Mouse (Mus musculus) neural tube, embryonic 14.5 days (tissue): Measurements from ENCODE around the gene Ptgr2. TPM values are rescaled to one million over a fixed set of nuclear protein-coding genes. Genes with fewer than 3 reads are reported as not detected.
A peak's percentile ranks its signal among the peaks of the same experiment; 100 is the strongest.
"Not testable (repeated sequence)": the region's sequence is repeated elsewhere in the genome, so short reads cannot be mapped to it uniquely, and the experiment has no call there.

Experiments used
- ATAC-seq: fragments of 200-750 bp; cut with Nextera tagmentation; 2 replicates; pipeline ENCODE4 v1.8.0; 2017; ENCODE audit warnings: low read depth, mild to moderate bottlenecking, moderate TSS enrichment, moderate library complexity
- H3K27ac ChIP-seq: fragments of 300-500 bp; sonication (generic); 2 replicates; pipeline ENCODE4 v1.5.1; 2014; ENCODE audit warnings: low read depth, mild to moderate bottlenecking, control low read depth, low read length, moderate library complexity, mixed read lengths
- H3K27me3 ChIP-seq: fragments of 300-500 bp; sonication (generic); 2 replicates; pipeline ENCODE4 v1.6.1; 2014; ENCODE audit warnings: low read length; ENCODE audit not compliant: control insufficient read depth, insufficient read depth
- H3K36me3 ChIP-seq: fragments of 300-500 bp; sonication (generic); 2 replicates; pipeline ENCODE4 v1.6.1; 2014; ENCODE audit warnings: low read length, mixed read lengths; ENCODE audit not compliant: control insufficient read depth, insufficient read depth
- H3K4me1 ChIP-seq: fragments of 300-500 bp; sonication (generic); 2 replicates; pipeline ENCODE4 v1.6.1; 2014; ENCODE audit warnings: low read length; ENCODE audit not compliant: control insufficient read depth, insufficient read depth
- H3K4me2 ChIP-seq: fragments of 300-500 bp; sonication (generic); 2 replicates; pipeline ENCODE4 v1.6.1; 2014; ENCODE audit warnings: mild to moderate bottlenecking, low read depth, low read length, control low read depth
- H3K4me3 ChIP-seq: fragments of 300-500 bp; sonication (generic); 2 replicates; pipeline ENCODE4 v1.5.1; 2014; ENCODE audit warnings: low read depth, low read length, control low read depth, mixed read lengths
- H3K9ac ChIP-seq: fragments of 300-500 bp; sonication (generic); replicated peaks from 2 replicates; pipeline ENCODE4 v1.6.1; 2014; ENCODE audit warnings: low read depth, mild to moderate bottlenecking, control low read depth, low read length, mixed read lengths
- H3K9me3 ChIP-seq: fragments of 300-500 bp; sonication (generic); 2 replicates; pipeline ENCODE4 v1.6.1; 2016; ENCODE audit warnings: low read length; ENCODE audit not compliant: control insufficient read depth
- WGBS: fragments of 180-500 bp; shearing (Covaris S2); extraction: QIAGEN DNeasy Blood & Tissue Kit; methylation state at CpG from one replicate; pipeline ENCODE4 v1.1.7; 2014; 5-methylcytosine and 5-hydroxymethylcytosine counted together
- polyA plus RNA-seq: library from polyadenylated mRNA; unstranded; fragments of >200 nt; fragmentation: Nextera tagmentation; extraction: Ambion mirVana; gene quantifications from 2 replicates; pipeline ENCODE4 v1.2.1, GENCODE M21; 2014

Gene Ptgr2
- polyA plus RNA-seq, 1 experiment from 2014 or later, result 14.1 TPM

DNA sequence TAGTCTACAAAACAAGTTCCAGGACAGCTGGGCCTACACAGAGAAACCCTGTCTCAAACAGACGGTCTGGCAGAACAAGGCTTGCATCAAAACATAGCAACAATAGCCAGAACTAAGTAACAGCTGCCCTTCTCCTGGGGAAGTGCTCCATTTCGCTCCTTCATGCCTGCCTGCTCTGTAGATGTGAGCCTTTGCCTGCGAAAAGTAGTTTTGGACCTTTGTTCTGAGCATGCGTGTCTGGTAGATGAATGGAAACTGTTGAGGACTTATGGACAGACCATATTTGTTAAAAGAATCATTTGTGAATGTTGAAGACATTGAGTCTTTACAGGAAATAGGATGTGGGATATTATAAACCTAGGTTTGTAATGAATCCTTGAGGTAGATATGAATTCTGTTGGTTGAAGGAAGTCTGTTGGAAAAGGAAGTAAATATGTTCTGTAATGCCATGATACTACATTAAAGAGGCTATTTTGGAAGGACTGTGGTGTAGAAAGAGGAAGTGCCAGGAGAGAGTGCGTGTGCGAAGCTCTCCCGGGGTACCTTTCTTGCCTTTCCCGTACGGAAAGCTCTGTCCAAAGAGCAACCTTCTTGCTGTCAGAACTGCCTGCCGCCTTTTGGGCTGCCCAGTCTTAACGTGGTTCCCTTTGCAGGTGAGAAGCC, 52.1 kb downstream of the Ptgr2 start:
- peaks cover 52% of the 10 kb centered on the region for H3K36me3 ChIP-seq
- WGBS, result 91% methylated on average over 11 of the region's 11 CpGs

DNA sequence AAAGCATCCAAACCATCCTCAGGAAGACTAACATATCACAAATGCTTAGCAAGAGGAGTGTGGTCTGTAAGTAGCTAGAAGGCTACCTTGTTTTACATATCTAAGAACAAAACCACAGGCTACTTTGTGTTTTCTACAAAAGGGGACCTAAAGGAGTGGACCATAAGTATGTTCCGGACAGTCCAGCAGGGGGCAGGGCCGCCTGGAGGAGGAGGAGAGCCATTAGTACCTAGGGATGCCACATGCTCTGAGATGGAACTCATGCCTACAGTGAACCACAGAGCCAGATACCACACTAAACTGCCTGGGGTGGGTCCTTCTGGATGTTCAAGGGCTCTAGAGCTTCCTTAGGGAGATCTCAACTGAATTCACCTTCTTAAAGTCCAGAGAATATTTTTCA, 62.2 kb downstream of the Ptgr2 start:
- H3K4me3 ChIP-seq, result no peak overlapping the region
- no peak overlapping the region for H3K27ac ChIP-seq
- no peak overlapping the region for H3K9ac ChIP-seq
- H3K36me3 ChIP-seq, result peaks cover 30% of the 10 kb centered on the region
- H3K27me3 ChIP-seq, result no peaks in the 10 kb centered on the region
- no peak overlapping the region for H3K4me2 ChIP-seq
- H3K9me3 ChIP-seq, result no peaks in the 10 kb centered on the region
- H3K4me1 ChIP-seq, result no peaks in the 10 kb centered on the region
- WGBS, result 49% methylated on average over 2 of the region's 2 CpGs
- no peak for ATAC-seq

More for the DNA sequence above, 52.1 kb downstream of the Ptgr2 start:
- H3K4me2 ChIP-seq, result no peak overlapping the region
- no peak for ATAC-seq
- no peaks in the 10 kb centered on the region for H3K9me3 ChIP-seq
- no peak overlapping the region for H3K4me3 ChIP-seq
- no peaks in the 10 kb centered on the region for H3K27me3 ChIP-seq
- H3K4me1 ChIP-seq, result no peaks in the 10 kb centered on the region
- H3K9ac ChIP-seq, result no peak overlapping the region
- no peak overlapping the region for H3K27ac ChIP-seq

DNA sequence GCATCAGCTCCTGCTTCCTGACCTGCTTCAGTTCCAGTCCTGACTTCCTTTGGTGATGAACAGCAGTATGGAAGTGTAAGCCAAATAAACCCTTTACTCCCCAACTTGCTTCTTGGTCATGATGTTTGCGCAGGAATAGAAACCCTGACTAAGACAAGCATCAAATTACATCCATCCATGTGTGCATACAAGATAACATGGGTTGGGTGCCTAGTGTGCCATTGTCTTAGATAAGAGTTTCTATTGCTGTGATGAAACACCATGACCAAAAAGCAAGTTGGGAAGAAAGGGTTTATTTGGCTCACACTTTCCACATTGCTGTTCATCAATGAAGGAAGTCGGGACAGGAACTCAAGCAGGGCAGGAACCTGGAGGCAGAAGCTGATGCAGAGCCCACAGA, 73.7 kb downstream of the Ptgr2 start:
- WGBS, result 81% methylated on average over 2 of the region's 2 CpGs
- H3K36me3 ChIP-seq, result peaks cover 31% of the 10 kb centered on the region
- H3K4me1 ChIP-seq, H3K27ac ChIP-seq, H3K4me2 ChIP-seq, H3K9ac ChIP-seq, ATAC-seq, H3K9me3 ChIP-seq, H3K4me3 ChIP-seq, H3K27me3 ChIP-seq: not testable (repeated sequence)

DNA sequence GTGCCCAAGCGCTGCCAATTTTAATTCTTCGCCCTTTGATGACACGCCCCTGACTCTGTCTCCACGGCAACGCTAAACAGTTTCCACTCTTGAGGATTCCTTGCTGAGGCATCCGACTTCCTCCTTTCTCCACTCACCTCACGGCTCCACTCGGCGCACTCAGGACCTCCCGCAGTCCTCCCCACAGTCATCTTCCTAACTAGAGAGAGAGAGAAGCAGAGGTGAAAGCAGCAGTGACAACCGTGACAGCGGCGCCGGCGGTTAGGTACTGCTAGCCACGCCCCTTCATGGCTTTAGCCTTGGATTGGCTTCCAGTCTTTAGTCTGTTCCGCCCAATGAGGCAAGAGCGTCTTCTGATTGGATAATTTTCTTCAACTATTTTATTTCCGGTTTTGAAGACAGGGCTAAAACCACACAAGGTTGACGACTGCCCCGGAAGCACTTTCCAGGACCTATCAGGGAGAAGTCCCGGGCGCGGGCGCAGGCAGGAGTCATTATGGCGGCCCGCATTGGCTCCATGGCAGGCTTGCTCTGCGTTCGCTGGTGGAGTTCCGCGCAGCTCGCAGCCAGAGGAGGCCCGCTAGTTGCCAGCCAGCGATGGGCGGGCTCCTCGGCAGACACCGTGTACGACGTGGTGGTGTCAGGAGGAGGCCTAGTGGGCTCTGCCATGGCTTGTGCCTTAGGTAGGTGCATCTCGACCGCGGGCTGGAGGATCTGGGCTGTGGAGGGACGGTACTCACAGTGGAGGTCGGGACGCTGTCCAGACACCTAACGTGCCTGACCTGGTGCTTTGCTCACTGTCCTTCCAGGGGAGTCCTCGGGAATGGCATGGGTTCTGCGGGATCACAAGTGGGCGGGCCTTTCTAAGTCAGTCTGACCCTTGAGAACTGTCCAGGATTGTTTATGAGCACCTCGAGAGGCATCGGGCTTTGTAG, 76.8 kb downstream of the Ptgr2 start, which contains the start of the genes Coq6 and Fam161b:
Gene Coq6 (plus strand): TSS at position 103 of the 935 bp plus-strand sequence.
Gene Fam161b (minus strand): TSS at position 279 of the 935 bp plus-strand sequence.
- Histone ChIP-seq H3K4me2 (peak within 1 kb of the TSS; percentile 90), H3K9me3 (no peaks in the 10 kb centered on the region), H3K36me3 (peaks cover 8% of the 10 kb centered on the region), H3K4me1 (peaks cover 12% of the 10 kb centered on the region; the same call in 1 of the 2 replicates), H3K9ac (peak within 1 kb of the TSS; percentile 80), H3K27me3 (no peaks in the 10 kb centered on the region; the same call in 1 of the 2 replicates), H3K4me3 (peak within 1 kb of the TSS; percentile 96), H3K27ac (peak within 1 kb of the TSS; percentile 69; the same call in 1 of the 2 replicates)
- peak; percentile 99 for ATAC-seq
- under 1% methylated on average over 51 of the region's 51 CpGs for WGBS

DNA sequence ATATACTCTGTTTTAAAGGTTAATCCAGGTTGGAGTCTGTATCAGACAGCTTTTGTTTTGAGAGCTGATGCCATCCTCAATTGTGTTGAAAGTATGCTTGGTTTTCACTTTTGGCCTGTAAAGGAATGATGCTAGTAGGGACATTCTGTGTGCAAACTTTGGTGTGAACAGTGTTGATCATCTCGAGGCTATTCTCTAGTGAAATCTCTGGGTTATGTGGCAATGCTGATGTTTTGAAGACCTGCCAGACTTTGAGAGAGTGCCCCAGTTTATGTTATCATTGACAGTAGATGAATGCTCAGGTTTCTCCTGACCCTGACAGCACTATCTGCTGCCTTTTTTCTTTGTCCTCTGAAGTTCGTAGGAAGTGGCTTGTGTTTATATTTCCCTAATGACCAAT, 77.8 kb downstream of the Ptgr2 start:
- no peak overlapping the region for H3K27ac ChIP-seq
- H3K4me1 ChIP-seq, result peaks cover 12% of the 10 kb centered on the region; the same call in 1 of the 2 replicates
- peak overlapping the region; percentile 90 for H3K4me2 ChIP-seq
- H3K36me3 ChIP-seq, result peaks cover 2% of the 10 kb centered on the region
- no peaks in the 10 kb centered on the region; the same call in 1 of the 2 replicates for H3K27me3 ChIP-seq
- ATAC-seq, result no peak
- 77% methylated on average over 2 of the region's 2 CpGs for WGBS
- H3K4me3 ChIP-seq, result peak overlapping the region; percentile 96
- no peaks in the 10 kb centered on the region for H3K9me3 ChIP-seq
- no peak overlapping the region for H3K9ac ChIP-seq

DNA sequence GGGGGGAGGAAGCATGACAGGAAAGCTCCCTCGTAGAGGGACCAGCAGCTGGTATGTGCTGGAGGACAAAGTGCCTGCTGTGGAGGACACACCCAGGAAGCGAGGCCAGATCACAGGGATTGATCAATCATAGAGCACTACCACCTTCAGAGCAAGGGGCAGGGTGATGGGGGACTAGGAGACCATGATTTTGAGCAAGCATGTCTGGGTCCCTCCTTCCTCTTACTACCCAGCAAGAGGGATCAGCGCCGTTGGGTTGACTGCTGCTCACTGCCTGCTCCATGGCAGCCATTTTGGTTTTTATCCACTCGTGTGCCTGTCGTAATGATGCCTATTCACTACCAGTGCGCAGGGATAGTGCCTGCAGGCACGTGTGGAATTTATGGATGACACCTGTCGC, 79.3 kb downstream of the Ptgr2 start:
- WGBS, result 77% methylated on average over 9 of the region's 9 CpGs

DNA sequence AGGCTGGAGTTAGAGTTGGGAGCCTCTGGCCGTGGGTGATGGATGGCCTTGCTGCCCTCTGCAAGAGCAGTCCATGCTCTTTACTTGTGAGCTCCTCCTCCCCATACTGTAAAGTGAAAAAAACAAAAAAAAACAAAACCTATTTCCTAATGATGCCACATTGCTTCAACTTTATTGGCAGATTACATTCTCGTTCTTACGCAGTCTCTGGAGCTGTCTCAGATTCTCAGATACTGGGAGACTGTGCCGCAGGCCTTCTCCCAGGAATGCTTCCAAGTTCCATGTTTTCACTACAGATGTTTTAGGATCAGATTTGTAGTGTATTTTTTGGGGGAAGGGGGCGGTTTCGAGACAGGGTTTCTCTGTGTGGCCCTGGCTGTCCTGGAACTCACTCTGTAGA, 80.1 kb downstream of the Ptgr2 start:
- Histone ChIP-seq H3K9me3 (no peaks in the 10 kb centered on the region), H3K4me2 (no peak overlapping the region), H3K4me1 (peaks cover 12% of the 10 kb centered on the region; the same call in 1 of the 2 replicates), H3K27me3 (no peaks in the 10 kb centered on the region; the same call in 1 of the 2 replicates), H3K27ac (no peak overlapping the region), H3K9ac (no peak overlapping the region), H3K4me3 (no peak overlapping the region), H3K36me3 (peaks cover 19% of the 10 kb centered on the region)
- 95% methylated on average over 6 of the region's 6 CpGs for WGBS
- no peak for ATAC-seq

More for the DNA sequence above, 79.3 kb downstream of the Ptgr2 start:
- ATAC-seq, result no peak
- Histone ChIP-seq H3K4me3 (no peak overlapping the region), H3K36me3 (peaks cover 16% of the 10 kb centered on the region), H3K9ac (no peak overlapping the region), H3K27ac (no peak overlapping the region), H3K9me3 (no peaks in the 10 kb centered on the region), H3K4me2 (no peak overlapping the region), H3K27me3 (no peaks in the 10 kb centered on the region; the same call in 1 of the 2 replicates), H3K4me1 (peaks cover 12% of the 10 kb centered on the region; the same call in 1 of the 2 replicates)
